Mouse (Mus musculus) lung, postnatal 0 days (tissue): Measurements from ENCODE around the gene Cngb1.
"Not testable (repeated sequence)": the region's sequence is repeated elsewhere in the genome, so short reads cannot be mapped to it uniquely, and the experiment has no call there.

Experiments used
- CTCF ChIP-seq: IDR thresholded peaks from 2 replicates; pipeline ENCODE4 v1.5.1; 2016; ENCODE audit warnings: antibody characterized with exemption, mild to moderate bottlenecking
- EP300 ChIP-seq: IDR thresholded peaks from 2 replicates; pipeline ENCODE4 v1.6.1; 2016; ENCODE audit warnings: antibody characterized with exemption, mild to moderate bottlenecking, control low read depth

- not testable (repeated sequence) for TF ChIP-seq CTCF, EP300
Measured at GRCm38 (mm10) chr8:95230086-95230485, 76.3 kb downstream of the Cngb1 start.
